Mouse (Mus musculus) central nervous system, embryonic 18 days (tissue): ENCODE measurements around the gene Smim13. TPM values are rescaled to one million over a fixed set of nuclear protein-coding genes. Genes with fewer than 3 reads are reported as not detected.

Experiments used
- polyA plus RNA-seq: library from polyadenylated mRNA; depleted of rRNA; stranded (reverse); fragments of >200 nt; gene quantifications from 2 replicates; pipeline ENCODE4 v1.2.3, GENCODE M21; 2012; rRNA removed

Gene Smim13
- polyA plus RNA-seq: 32.5 and 32.7 TPM in 2 replicates

DNA sequence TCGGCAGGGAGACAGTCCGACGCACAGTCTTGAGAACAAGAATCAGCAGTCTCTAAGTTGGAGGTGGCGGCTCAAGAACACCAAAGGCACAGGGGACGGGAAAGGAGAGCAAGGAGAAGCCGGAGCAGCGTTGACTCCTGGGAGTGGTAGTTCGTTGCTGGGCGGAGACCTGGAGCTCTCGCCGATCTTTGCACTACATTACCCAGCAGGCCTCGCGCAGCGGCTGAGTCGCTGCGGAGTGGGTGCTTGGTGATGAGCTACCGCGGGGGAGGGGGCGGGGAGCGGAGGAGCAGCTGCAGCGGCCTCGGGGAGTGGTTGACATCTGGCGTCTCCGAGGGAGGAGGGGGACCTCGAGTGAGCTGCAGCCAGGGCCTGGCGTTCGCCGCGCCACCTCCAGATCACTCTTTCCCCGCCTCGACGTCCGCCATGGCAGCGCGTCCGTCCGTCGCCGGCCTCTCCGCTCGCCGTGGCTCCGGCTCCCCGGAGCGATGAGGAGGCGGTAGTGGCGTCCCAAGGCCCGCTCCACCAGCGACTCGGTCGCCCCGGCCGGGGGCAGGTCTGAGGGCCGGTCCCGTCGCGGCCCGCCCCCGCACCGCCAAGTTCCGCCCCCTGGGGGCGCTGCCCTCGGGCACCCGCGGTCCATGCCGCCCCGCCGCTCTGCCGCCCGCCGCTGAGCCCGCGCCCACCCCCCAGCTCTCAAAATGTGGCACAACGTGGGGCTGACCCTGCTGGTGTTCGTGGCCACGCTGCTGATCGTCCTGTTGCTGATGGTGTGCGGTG lies at the start of gene Smim13:
TSS of gene Smim13 (plus strand) at position 307 of the 780 bp plus-strand sequence.

DNA sequence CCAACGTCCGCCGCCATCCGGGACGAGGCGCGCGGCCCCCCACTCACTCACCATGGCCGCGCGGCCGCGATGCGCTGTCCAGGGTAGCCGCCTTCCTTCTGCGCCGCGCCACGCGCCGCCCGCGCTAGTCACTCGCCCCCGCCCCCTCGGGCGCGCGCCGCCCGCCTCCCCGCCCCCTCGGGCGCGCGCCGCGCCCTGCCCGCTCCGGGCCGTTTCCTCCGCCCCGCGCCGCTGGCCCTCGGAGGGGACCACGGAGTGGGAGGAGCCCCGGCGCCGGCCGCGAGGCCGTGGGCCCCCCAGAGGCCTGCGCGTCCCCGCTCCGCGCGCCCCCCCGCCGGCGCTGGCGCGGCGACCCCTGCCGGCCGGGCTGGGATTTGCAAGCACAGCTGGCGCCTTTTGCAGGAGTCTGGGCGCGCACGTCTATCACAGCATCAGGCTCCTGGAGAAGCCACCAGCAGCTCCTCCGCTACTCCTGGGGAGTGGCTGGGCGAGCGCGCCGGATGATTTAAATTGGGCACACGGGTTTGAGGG lies 29.3 kb upstream of the Smim13 start, which contains the start of gene Elovl2:
TSS of gene Elovl2 (minus strand) at position 102 of the 531 bp plus-strand sequence.

GRCm38 (mm10) chr13:41273927-41274650 lies 24.4 kb downstream of the Smim13 start, which contains the start of gene Gm17364:
Gm17364 (minus strand) TSS chr13:41273977.

Other genes starting within 250 kb of the Smim13 start
- 56.4 and 61.5 TPM in 2 replicates for gene Pak1ip1, start 248.8 kb upstream of the Smim13 start, polyA plus RNA-seq
- 70.4 and 80.4 TPM in 2 replicates for gene Tmem14c, start 233.6 kb upstream of the Smim13 start, polyA plus RNA-seq
- 3.3 and 3.6 TPM in 2 replicates for gene Mak, start 170.1 kb upstream of the Smim13 start, polyA plus RNA-seq
- 0.03 TPM in 1 of 2 replicates, not detected in the other for gene Gcm2, start 138.8 kb upstream of the Smim13 start, polyA plus RNA-seq
- gene Sycp2l, start 135.5 kb upstream of the Smim13 start, polyA plus RNA-seq: 0.09 TPM in 1 of 2 replicates, not detected in the other
- gene Elovl2, start 29.4 kb upstream of the Smim13 start, polyA plus RNA-seq: 30.9 and 34.1 TPM in 2 replicates
- gene Gm17364, start 24.1 kb downstream of the Smim13 start, polyA plus RNA-seq: not detected in 2 replicates
- 12.0 and 12.5 TPM in 2 replicates for gene Nedd9, start 237.5 kb downstream of the Smim13 start, polyA plus RNA-seq